Comparison of ENCODE assay signal across 18 mouse cellular contexts in the genomic region with DNA sequence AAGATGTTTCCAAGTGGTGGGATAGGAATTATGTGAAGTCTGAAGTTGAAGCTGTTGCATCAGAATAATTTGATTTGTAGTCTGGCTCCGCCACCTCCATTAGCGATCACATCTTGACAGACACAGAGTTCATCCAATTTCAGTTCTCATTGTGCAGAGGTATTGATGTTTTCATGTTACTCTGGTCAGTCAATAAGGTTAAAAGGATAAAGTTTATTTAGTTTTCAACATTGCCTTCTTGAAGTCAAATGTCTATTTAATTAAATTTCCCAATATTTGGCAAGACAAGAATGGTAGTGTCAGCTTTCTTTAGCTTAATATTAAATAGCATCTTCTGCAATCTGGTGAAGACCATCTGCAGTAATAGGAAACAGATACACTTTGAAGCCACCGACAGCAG.
DNase-seq lines count a peak whose midpoint lies in the region; ATAC-seq and TF ChIP-seq lines count a peak whose summit lies in the region.
"Had no signal": no experiment of that assay in that cellular context is flagged by ENCODE, and none has a peak within 500 bp of the region (broad histone marks: within the 10 kb centered on the region; RNA-seq: fewer than 3 reads in every experiment).

No protein-coding gene starts in this region.

- no peak for ATAC-seq in liver, embryonic 12.5 days
- ATAC-seq: activated CD4-positive, CD25-positive, alpha-beta regulatory T cell, adult 4 months; CD4-positive, CD25-positive, alpha-beta regulatory T cell, adult 4 months; Patski had no signal

- H3K36me3 ChIP-seq in liver, adult 2 months (ENCODE audit: control insufficient read depth, insufficient read depth, low read length) = no peaks in the 10 kb centered on the region
- H3K36me3 ChIP-seq in liver, embryonic 12.5 days = no peaks in the 10 kb centered on the region
- H3K36me3 ChIP-seq: G1E had no signal

- H3K27ac ChIP-seq in liver, adult 2 months (replicated peaks; ENCODE audit: insufficient read depth, low read depth, low read length) = no peak overlapping the region
- H3K27ac ChIP-seq in liver, embryonic 12.5 days = no peak overlapping the region

- no peak overlapping the region for H3K4me3 ChIP-seq in liver, adult 2 months (ENCODE audit: insufficient read depth, low read depth, low read length)
- H3K4me3 ChIP-seq in liver, embryonic 12.5 days = no peak overlapping the region

- H3K27me3 ChIP-seq in liver, adult 2 months (ENCODE audit: control insufficient read depth, insufficient read depth, low read length) = no peaks in the 10 kb centered on the region
- no peaks in the 10 kb centered on the region for H3K27me3 ChIP-seq in liver, embryonic 12.5 days (replicated peaks)
- H3K27me3 ChIP-seq: CH12.LX had no signal

- H3K4me2 ChIP-seq in liver, embryonic 12.5 days = no peak overlapping the region

- TF ChIP-seq CTCF in liver, adult 2 months (IDR thresholded peaks at IDR 0.05; ENCODE audit: low read depth, low read length) = no peak

- H3K4me1 ChIP-seq in liver, adult 2 months (ENCODE audit: control insufficient read depth, insufficient read depth, low read length) = peaks cover 5% of the 10 kb centered on the region; the same call in 1 of the 2 replicates
- no peaks in the 10 kb centered on the region; the same call in 1 of the 2 replicates for H3K4me1 ChIP-seq in liver, embryonic 12.5 days

- peak; percentile 91 for DNase-seq in liver, adult 2 months (ENCODE audit: extremely low read depth, low read depth, low spot score)
- DNase-seq: adrenal gland, adult 2 months; adrenal gland, adult 8-10 months; adrenal gland, postnatal 10 days; adrenal gland, postnatal 14 days; adrenal gland, postnatal 25 days; adrenal gland, postnatal 36 days; B cell, adult 2 months; cerebellum, adult 11 months; cerebellum, adult 11-12 months; cerebellum, adult 18-20 months; cerebellum, adult 2 months had no signal

- no peak for TF ChIP-seq POLR2A in liver, adult 2 months (IDR thresholded peaks at IDR 0.05; ENCODE audit: extremely low read depth, insufficient read depth, low read length)

- H3K9ac ChIP-seq in liver, adult 2 months (ENCODE audit: low read depth, low read length) = no peak overlapping the region
- H3K9ac ChIP-seq in liver, embryonic 12.5 days = no peak overlapping the region

- H3K79me2 ChIP-seq in liver, adult 2 months (ENCODE audit: control insufficient read depth, insufficient read depth, low read length) = no peaks in the 10 kb centered on the region

- WGBS in liver, adult 2 months = 29% methylated on average over 3 of the region's 3 CpGs
- 88% methylated on average over 3 of the region's 3 CpGs for WGBS in liver, embryonic 12.5 days (ENCODE audit: insufficient replicate concordance)

- no peaks in the 10 kb centered on the region for H3K9me3 ChIP-seq in liver, embryonic 12.5 days (replicated peaks)
- H3K9me3 ChIP-seq: G1E had no signal
